Mouse (Mus musculus) myocyte (in vitro differentiated cells): ENCODE measurements at regions not wholly inside any gene's neighbourhood (a gene's known extent, or its start where the extent isn't known, plus 50 kb on each side); places are given as distances from the start of the nearest gene placed in this dataset.

Experiments
- H3K27me3 ChIP-seq: one replicate; pipeline ENCODE4 v1.6.1; 2011; ENCODE audit not compliant: control insufficient read depth, insufficient read depth, insufficient read length
- H3K36me3 ChIP-seq: one replicate; pipeline ENCODE4 v1.6.1; 2011; ENCODE audit not compliant: control insufficient read depth, insufficient read depth
- H3K4me2 ChIP-seq: one replicate; pipeline ENCODE4 v1.6.1; 2011; ENCODE audit warnings: low read depth, control low read depth
- H3K4me3 ChIP-seq: one replicate; pipeline ENCODE4 v1.5.1; 2011; ENCODE audit warnings: mild to moderate bottlenecking, control low read depth, moderate library complexity
- H3K79me2 ChIP-seq: one replicate; pipeline ENCODE4 v1.6.1; 2011; ENCODE audit not compliant: control insufficient read depth, insufficient read depth
- H3ac ChIP-seq: one replicate; pipeline ENCODE4 v1.6.1; 2011; ENCODE audit not compliant: control insufficient read depth, insufficient read length
- CEBPB ChIP-seq: IDR thresholded peaks from 2 replicates; pipeline ENCODE4 v1.6.1; 2011; ENCODE audit warnings: mild to moderate bottlenecking, moderate library complexity; ENCODE audit not compliant: poor library complexity, insufficient read depth, severe bottlenecking
- E2F4 ChIP-seq: IDR thresholded peaks from one replicate; pipeline ENCODE4 v1.6.1; 2011; ENCODE audit warnings: mild to moderate bottlenecking, control low read depth, moderate library complexity; ENCODE audit not compliant: insufficient read depth
- MAX ChIP-seq: IDR thresholded peaks from one replicate; pipeline ENCODE4 v1.6.1; 2011; ENCODE audit warnings: low read depth, mild to moderate bottlenecking, control low read depth
- MYOD1 ChIP-seq, 3 experiments: IDR thresholded peaks; one replicate each; pipeline ENCODE4 v1.6.1; 2011; ENCODE audit warnings: control low read depth in 2 of 3, low read depth in 2 of 3, mild to moderate bottlenecking in 2 of 3, moderate library complexity in 1 of 3; ENCODE audit not compliant: insufficient read length in 2 of 3, control insufficient read depth in 1 of 3
- MYOG ChIP-seq, 3 experiments: IDR thresholded peaks; one replicate each; pipeline ENCODE4 v1.6.1; 2011; ENCODE audit warnings: control low read depth in 2 of 3, low read depth in 2 of 3, mild to moderate bottlenecking in 2 of 3; ENCODE audit not compliant: insufficient read length in 2 of 3, control insufficient read depth in 1 of 3, insufficient read depth in 1 of 3
- POLR2A ChIP-seq: IDR thresholded peaks from one replicate; pipeline ENCODE4 v1.6.1; 2011; ENCODE audit warnings: low read depth, mild to moderate bottlenecking, control low read depth, moderate library complexity; ENCODE audit not compliant: insufficient read length
- POLR2AphosphoS2 ChIP-seq: IDR thresholded peaks from one replicate; pipeline ENCODE4 v1.6.1; 2011; ENCODE audit warnings: low read depth, control low read depth; ENCODE audit not compliant: insufficient read length
- REST ChIP-seq: IDR thresholded peaks from one replicate; pipeline ENCODE4 v1.6.1; 2011; ENCODE audit warnings: mild to moderate bottlenecking, control low read depth, moderate library complexity; ENCODE audit not compliant: insufficient read depth, insufficient read length
- SRF ChIP-seq: IDR thresholded peaks from one replicate; pipeline ENCODE4 v1.6.1; 2011; ENCODE audit warnings: low read depth; ENCODE audit not compliant: control insufficient read depth, insufficient read length
- TCF12 ChIP-seq: IDR thresholded peaks from one replicate; pipeline ENCODE4 v1.6.1; 2011; ENCODE audit warnings: mild to moderate bottlenecking, control low read depth; ENCODE audit not compliant: poor library complexity, insufficient read depth, severe bottlenecking
- TCF3 ChIP-seq: IDR thresholded peaks from one replicate; pipeline ENCODE4 v1.6.1; 2011; ENCODE audit warnings: low read depth, control low read depth; ENCODE audit not compliant: insufficient read length
- USF1 ChIP-seq: IDR thresholded peaks from one replicate; pipeline ENCODE4 v1.6.1; 2011; ENCODE audit warnings: low read depth, mild to moderate bottlenecking, control low read depth, moderate library complexity

DNA sequence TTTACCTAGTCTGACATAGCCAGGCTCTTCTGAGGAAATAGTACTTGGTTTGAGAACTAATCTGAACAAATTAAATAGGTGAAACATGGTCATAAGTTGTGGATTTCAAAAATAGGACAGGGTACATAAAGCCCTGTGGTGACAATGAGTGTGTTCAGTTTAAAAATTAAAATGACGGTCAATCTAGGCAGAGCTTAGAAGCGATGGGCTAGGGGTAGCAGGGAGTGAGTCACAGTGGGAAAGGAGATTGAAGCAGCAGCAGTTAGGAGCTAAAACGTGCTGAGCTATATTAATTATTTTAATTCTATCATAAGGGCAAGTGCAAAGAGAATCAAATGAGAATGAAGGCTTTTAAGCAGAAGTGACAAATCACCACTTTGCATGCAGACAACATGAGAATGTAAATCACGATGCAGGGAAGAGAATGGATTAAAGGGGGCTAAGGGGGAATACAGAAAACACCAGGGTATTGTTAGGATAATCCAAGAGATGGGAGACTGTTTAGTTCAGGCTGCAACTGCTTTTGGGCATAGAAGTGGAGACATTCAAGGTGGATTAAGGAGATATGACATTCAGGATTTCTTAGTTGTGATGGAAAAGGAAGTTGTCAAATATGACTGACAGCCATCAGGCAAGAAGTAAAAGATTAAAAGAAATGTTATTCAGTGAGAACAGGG, 793.2 kb upstream of the Lrrc4c start:
- no peak overlapping the region for H3ac ChIP-seq
- no peaks in the 10 kb centered on the region for H3K27me3 ChIP-seq
- H3K79me2 ChIP-seq, result no peaks in the 10 kb centered on the region
- H3K4me3 ChIP-seq, result no peak overlapping the region
- no peaks in the 10 kb centered on the region for H3K36me3 ChIP-seq
- H3K4me2 ChIP-seq, result no peak overlapping the region
- TF ChIP-seq TCF3, result no peak
- TF ChIP-seq MYOG (IDR thresholded peaks at IDR 0.05; ENCODE audit: control insufficient read depth in 1 of 3, insufficient read depth in 1 of 3, insufficient read length in 2 of 3, low read depth in 2 of 3), result no peak
- no peak for TF ChIP-seq USF1
- no peak for TF ChIP-seq SRF
- TF ChIP-seq E2F4, result no peak
- no peak for TF ChIP-seq CEBPB
- TF ChIP-seq REST, result no peak
- no peak for TF ChIP-seq MYOD1 (IDR thresholded peaks at IDR 0.05; ENCODE audit: control insufficient read depth in 1 of 3, insufficient read length in 2 of 3, low read depth in 2 of 3)
- no peak for TF ChIP-seq MAX
- no peak for TF ChIP-seq TCF12
- no peak for TF ChIP-seq POLR2A
- no peak for TF ChIP-seq POLR2AphosphoS2

DNA sequence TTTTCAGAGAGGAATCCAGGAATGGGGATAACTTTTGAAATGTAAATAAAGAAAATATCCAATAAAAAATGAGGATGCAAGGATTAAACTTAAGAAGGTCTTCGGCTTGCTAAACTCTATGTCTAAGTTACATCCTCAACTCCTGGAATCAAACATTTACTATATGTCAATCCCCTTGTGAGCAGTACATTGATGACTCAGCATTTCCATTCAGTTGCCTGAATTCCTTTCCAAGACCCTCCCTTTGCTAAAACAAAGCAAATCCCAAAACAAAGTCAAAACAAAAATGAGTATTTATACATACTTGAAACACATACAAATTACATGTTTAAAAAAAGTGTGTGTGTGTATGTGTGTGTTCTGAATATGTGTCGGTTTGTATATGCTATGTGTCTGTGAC, 753.9 kb upstream of the Lrrc4c start:
- H3K4me3 ChIP-seq, result no peak overlapping the region
- H3ac ChIP-seq, result no peak overlapping the region
- H3K79me2 ChIP-seq, result no peaks in the 10 kb centered on the region
- no peak overlapping the region for H3K4me2 ChIP-seq
- H3K36me3 ChIP-seq, result no peaks in the 10 kb centered on the region
- TF ChIP-seq POLR2A (no peak), SRF (no peak), POLR2AphosphoS2 (no peak), TCF12 (no peak), USF1 (no peak), REST (no peak), MYOD1 (IDR thresholded peaks at IDR 0.05; ENCODE audit: control insufficient read depth in 1 of 3, insufficient read length in 2 of 3, low read depth in 2 of 3) (no peak), TCF3 (no peak), MYOG (IDR thresholded peaks at IDR 0.05; ENCODE audit: control insufficient read depth in 1 of 3, insufficient read depth in 1 of 3, insufficient read length in 2 of 3, low read depth in 2 of 3) (no peak), MAX (no peak), CEBPB (no peak), E2F4 (no peak)
- H3K27me3 ChIP-seq, result no peaks in the 10 kb centered on the region

- Histone ChIP-seq H3ac (no peak overlapping the region), H3K36me3 (no peaks in the 10 kb centered on the region), H3K4me2 (no peak overlapping the region), H3K4me3 (no peak overlapping the region), H3K27me3 (no peaks in the 10 kb centered on the region), H3K79me2 (no peaks in the 10 kb centered on the region)
- TF ChIP-seq CEBPB, result no peak
- TF ChIP-seq MYOG (IDR thresholded peaks at IDR 0.05; ENCODE audit: control insufficient read depth in 1 of 3, insufficient read depth in 1 of 3, insufficient read length in 2 of 3, low read depth in 2 of 3), result no peak
- TF ChIP-seq MAX, result no peak
- no peak for TF ChIP-seq REST
- no peak for TF ChIP-seq SRF
- no peak for TF ChIP-seq TCF3
- no peak for TF ChIP-seq POLR2A
- TF ChIP-seq POLR2AphosphoS2, result no peak
- TF ChIP-seq MYOD1 (IDR thresholded peaks at IDR 0.05; ENCODE audit: control insufficient read depth in 1 of 3, insufficient read length in 2 of 3, low read depth in 2 of 3), result no peak
- no peak for TF ChIP-seq TCF12
- TF ChIP-seq USF1, result no peak
- TF ChIP-seq E2F4, result no peak
Observed at GRCm38 (mm10) chr2:95575882-95576281, 742.1 kb upstream of the Lrrc4c start.

DNA sequence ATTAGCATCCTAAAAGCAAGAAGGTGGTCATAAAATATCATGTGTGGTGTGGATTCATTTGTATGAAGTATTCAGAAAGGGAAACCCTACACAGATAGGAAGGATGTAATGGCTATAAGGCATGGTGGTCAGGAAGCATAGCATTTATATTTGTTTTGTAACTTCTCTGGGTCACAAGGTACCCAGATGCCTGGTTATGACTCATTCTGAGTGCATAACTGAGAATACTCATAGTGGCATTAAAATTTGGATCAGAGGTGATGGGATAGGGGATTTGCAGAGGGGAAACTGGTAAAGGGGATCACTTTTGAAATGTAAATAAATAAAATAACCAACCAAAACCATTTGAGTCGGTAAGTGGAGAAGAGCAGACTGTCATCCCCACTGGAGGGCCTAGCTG, 738.8 kb upstream of the Lrrc4c start:
- no peak overlapping the region for H3ac ChIP-seq
- no peak overlapping the region for H3K4me3 ChIP-seq
- H3K36me3 ChIP-seq, result no peaks in the 10 kb centered on the region
- H3K79me2 ChIP-seq, result no peaks in the 10 kb centered on the region
- no peak overlapping the region for H3K4me2 ChIP-seq
- TF ChIP-seq REST (no peak), TCF12 (no peak), MYOD1 (IDR thresholded peaks at IDR 0.05; ENCODE audit: control insufficient read depth in 1 of 3, insufficient read length in 2 of 3, low read depth in 2 of 3) (no peak), SRF (no peak), POLR2AphosphoS2 (no peak), E2F4 (no peak), MAX (no peak), USF1 (no peak), MYOG (IDR thresholded peaks at IDR 0.05; ENCODE audit: control insufficient read depth in 1 of 3, insufficient read depth in 1 of 3, insufficient read length in 2 of 3, low read depth in 2 of 3) (no peak), POLR2A (no peak), TCF3 (no peak), CEBPB (no peak)
- no peaks in the 10 kb centered on the region for H3K27me3 ChIP-seq
